Mouse (Mus musculus) gonadal fat pad, adult 2 months (tissue): ENCODE data around the gene Pitx1. TPM values are rescaled to one million over a fixed set of nuclear protein-coding genes. Genes with fewer than 3 reads are reported as not detected.

Experiments
- DNase-seq: peaks from one replicate; pipeline ENCODE4 v3.0.0-alpha.2; 2012; ENCODE audit warnings: low read depth
- polyA plus RNA-seq: library from polyadenylated mRNA; depleted of rRNA; stranded (reverse); fragments of >200 nt; gene quantifications from 2 replicates; pipeline ENCODE4 v1.2.3, GENCODE M21; 2012; rRNA removed

Gene Pitx1
- polyA plus RNA-seq, 1 experiment, result not detected

- DNase-seq, result no peak
These were observed 51.7 kb downstream of the Pitx1 start, which contains the start of gene Catsper3 for GRCm38 (mm10) chr13:55784268-55784667. Catsper3 (plus strand) TSS chr13:55784568.

- no peak for DNase-seq
These were observed 60.9 kb downstream of the Pitx1 start for GRCm38 (mm10) chr13:55775056-55775455.

Other genes starting within 250 kb of the Pitx1 start
- 20.3 and 25.3 TPM in 2 replicates for gene B4galt7, start 236.3 kb downstream of the Pitx1 start, polyA plus RNA-seq
- 29.0 and 30.2 TPM in 2 replicates for gene Caml, start 213.2 kb downstream of the Pitx1 start, polyA plus RNA-seq
- 13.6 and 13.9 TPM in 2 replicates for gene Ddx46, start 201.2 kb downstream of the Pitx1 start, polyA plus RNA-seq
- 35.5 and 35.6 TPM in 2 replicates for gene B230219D22Rik, start 143.1 kb downstream of the Pitx1 start, polyA plus RNA-seq
- 57.4 and 58.7 TPM in 2 replicates for gene Txndc15, start 121.5 kb downstream of the Pitx1 start, polyA plus RNA-seq
- gene Pcbd2, start 108.8 kb downstream of the Pitx1 start, polyA plus RNA-seq, result 22.1 and 30.1 TPM in 2 replicates
- gene Catsper3, start 51.6 kb downstream of the Pitx1 start, polyA plus RNA-seq, result 0.41 and 0.66 TPM in 2 replicates